Mouse (Mus musculus): Measurements from ENCODE around the gene Prkcz.

DNA sequence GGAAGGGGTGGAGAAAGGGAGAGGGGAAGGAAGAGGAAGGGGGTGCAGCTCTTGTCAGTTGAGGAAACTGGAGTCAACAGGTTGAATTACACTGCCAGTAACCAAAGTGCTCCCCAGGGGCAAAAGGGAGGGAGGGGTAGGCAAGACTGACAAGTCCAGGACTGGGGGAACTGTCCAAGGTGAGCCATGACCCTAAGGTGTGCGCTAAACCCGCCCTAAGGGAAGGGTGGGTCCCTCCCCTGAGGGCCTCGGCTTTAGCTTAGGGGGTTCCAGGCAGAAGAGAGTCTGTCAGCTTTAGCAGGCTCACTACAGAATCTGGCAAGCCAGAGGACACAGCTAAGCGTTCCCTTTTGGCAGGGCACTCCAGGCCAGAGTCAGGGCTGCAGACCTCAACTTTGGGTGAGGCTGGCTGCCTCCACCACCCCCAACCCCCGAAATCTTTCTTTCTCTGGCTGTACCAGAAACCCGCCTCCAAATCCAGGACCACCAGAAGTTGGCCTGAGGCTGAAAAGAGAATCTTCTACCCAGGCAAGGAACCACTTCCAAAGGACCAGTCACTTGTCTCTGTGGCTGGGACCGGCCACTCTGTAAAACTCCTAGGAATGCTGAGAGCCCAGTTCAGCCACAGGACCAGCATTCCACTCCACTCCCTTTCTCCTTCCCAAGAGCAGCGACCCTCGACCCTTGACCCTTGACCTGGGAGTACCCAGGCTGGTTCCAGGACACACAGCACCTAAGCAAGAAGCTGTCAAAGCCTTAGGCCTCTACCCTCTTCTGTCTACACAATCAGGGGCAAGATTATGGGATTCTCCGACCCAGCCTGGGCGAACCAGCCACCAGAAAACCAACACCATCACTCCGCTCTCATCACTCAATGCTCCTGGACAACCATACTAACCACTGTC, 1.3 kb downstream of the Prkcz start:
- TF ChIP-seq CTCF (IDR thresholded peaks at IDR 0.05; ENCODE audit: extremely low read depth, insufficient read length, insufficient replicate concordance, low read depth, low read length) (no peak), POLR2A (IDR thresholded peaks at IDR 0.05; ENCODE audit: low read depth, low read length) (no peak)
